Mouse (Mus musculus): Measurements from ENCODE around the gene Stk32b.

The Stk32b gene

GRCm38 (mm10) chr5:37659177-37659576 lies 57.8 kb downstream of the Stk32b start:
- no peak for DNase-seq

GRCm38 (mm10) chr5:37657741-37658140 lies 59.2 kb downstream of the Stk32b start:
- no peak for DNase-seq

DNA sequence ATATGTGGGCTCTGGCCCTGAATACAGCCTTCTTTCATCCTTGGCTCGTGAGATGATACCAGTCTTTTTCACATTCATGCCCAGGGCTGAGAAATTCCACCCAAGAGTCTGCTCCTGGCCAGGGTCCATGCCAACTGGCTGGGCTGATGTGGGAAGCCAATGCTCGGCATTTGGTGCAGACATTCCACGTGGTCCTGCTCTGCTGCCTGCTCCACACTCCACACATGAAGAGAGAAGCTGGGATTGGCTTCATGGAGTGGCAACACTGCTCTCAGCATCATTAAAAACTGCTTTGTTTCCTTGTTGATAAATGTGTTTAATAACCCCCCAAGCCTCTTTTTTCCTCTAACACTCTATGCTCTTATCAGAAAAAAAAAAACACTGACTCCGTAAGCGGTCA lies 61.8 kb downstream of the Stk32b start:
- DNase-seq = no peak

DNA sequence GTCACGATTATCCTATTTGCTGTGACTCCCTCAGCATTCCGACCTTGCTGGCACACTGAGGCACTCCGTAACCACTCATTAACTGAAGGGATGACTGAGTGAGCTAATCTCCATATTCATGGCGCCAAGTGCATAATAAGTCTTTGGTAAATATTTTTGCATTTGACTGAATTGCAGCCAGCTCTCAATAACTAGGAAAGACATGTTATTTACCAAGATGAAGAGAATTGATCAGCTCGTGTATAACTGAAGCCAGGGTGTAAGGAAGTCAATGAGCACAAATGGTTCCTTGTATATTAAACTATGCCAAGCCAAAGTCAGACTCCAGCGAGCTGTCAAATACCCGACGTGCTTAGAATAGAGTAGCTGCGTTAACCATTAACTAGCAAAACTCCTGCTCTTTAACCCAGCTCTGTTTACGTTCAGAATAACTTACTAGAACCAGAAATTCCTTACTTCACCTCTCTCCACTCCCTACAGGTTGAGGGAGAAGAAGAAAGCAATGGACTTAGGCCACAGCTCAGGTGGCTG lies 66.2 kb downstream of the Stk32b start:
- DNase-seq = peak; percentile 6

DNA sequence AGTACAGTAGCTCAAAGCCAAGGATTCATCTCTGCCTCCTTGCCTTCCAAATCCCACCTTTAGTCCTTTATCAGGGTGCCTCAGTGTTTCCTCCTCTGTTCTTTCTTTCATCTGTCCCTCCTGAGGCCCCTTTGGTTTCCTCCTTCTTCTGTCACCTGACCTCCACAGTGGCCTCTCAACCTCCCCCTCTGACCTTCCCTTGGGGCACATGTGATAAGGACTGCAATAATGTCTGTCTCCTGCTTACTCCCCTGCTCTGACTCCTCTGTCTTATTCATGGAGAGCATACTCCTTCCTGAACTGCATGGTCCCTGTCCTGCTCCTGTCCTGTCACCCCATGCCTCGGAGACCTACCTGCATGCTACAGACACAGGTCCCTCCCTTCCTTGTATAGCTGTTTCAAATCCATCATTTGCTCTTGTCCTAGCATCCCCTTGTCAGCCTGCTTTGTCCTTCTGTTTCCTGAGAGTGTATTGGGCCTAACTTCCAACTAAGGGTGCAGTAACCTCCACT lies 66.8 kb downstream of the Stk32b start:
- no peak for DNase-seq

GRCm38 (mm10) chr5:37644082-37644481 lies 72.9 kb downstream of the Stk32b start:
- DNase-seq = no peak

DNA sequence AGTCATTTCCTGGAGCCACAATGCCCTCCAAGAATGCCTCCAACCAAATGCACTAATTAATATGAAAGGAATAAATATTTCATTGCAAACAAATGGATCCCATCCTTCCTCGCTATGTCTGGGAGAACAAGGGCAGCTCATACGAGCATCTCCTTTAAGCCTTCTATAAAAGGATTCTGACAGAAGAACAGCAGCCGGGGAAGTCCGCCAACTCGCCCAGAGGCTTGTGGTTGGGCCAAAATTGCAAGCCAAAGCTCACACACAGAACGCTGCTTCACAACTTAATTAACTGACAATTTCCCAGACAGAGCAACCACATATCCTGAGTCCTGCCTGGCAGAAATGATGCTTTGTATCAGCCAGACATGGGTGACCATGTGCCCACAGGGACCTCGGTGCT lies 74.5 kb downstream of the Stk32b start:
- DNase-seq = no peak

DNA sequence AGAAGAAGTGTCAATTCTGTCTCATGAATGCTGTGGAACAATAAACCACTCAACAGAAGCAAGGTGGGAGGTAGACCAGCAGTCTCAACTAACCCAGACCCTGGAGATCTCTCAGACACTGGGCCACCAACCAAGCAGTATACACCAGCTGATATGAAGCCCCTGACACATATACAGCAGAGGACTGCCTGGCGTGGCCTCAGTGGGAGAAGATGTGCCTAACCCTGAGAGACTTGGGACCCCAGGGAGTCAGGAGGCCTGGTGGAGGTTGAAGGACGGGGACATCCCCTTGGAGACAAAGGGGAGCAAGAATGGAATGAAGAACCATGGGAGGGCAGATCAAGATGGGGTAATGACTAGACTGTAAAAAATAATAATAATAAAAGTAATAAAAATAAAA lies 82.2 kb downstream of the Stk32b start:
- no peak for DNase-seq

GRCm38 (mm10) chr5:37627437-37628163 lies 89.4 kb downstream of the Stk32b start:
- DNase-seq = no peak

- DNase-seq = no peak
Measured at GRCm38 (mm10) chr5:37611874-37612273, 105.1 kb downstream of the Stk32b start.

DNA sequence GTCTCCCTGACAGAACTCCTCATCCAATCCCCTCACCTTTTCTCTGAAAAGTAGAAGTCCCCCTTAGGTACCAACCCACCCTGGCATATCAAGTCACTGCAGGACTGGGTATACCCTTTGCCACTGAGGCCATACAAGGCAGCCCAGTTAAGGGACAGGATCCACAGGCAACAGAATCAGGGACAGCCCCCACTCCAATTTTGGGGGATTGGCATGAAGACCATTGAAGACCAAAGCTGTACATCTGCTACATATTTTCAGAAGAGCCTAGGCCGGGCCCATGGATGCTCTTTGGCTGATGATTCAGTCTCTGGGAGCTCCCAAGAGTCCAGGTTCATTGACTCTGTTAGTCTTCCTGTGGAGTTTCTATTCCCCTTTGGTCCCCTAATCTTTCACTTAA lies 117.4 kb downstream of the Stk32b start:
- no peak for DNase-seq

- DNase-seq = no peak
Measured at GRCm38 (mm10) chr5:37598271-37598670, 118.7 kb downstream of the Stk32b start.

DNA sequence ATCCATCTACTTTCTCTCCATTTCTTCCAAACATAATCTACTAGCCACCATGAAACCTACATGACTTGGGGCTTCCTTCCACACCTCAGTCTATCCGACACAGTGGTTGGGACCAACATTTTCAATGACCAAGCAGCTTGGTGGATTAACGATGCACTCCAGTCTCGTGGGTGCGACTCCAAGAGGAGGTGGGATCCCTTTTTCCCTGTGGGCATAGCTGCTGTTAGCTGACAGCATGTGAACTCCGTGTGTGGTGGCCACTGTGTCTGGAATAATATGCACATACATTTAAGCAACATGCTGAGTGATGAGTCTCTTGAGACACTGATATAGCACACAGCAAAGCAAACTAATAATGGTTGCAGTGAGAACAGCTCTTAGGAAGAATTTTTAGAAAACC lies 124.6 kb downstream of the Stk32b start:
- DNase-seq = no peak

- no peak for DNase-seq
Measured at GRCm38 (mm10) chr5:37587861-37588260, 129.1 kb downstream of the Stk32b start.

GRCm38 (mm10) chr5:37586071-37586470 lies 130.9 kb downstream of the Stk32b start:
- no peak for DNase-seq

DNA sequence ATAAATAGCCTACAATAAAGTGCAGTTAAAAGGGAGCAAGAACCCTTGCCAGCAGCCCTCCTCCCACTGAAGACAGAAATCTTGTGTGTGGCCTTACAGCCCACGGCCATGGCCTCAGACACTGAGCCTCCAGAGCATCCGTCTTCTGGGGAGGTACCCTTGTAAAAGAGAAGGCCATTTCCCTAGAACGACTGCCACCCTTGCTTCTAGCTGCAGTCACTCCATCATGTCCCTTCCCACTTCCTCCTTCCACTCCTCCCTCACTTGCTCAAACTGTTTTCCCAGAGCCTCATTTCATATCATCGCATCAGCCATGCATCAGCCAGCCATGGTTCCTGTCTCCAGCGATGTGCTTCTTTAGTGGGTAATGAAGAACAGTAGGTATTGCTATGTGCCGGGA lies 141.5 kb downstream of the Stk32b start:
- no peak for DNase-seq

- DNase-seq = no peak
Measured at GRCm38 (mm10) chr5:37557274-37557815, 159.6 kb downstream of the Stk32b start.

GRCm38 (mm10) chr5:37554231-37554630 lies 162.7 kb downstream of the Stk32b start:
- DNase-seq = no peak

GRCm38 (mm10) chr5:37551649-37552048 lies 165.3 kb downstream of the Stk32b start:
- no peak for DNase-seq

DNA sequence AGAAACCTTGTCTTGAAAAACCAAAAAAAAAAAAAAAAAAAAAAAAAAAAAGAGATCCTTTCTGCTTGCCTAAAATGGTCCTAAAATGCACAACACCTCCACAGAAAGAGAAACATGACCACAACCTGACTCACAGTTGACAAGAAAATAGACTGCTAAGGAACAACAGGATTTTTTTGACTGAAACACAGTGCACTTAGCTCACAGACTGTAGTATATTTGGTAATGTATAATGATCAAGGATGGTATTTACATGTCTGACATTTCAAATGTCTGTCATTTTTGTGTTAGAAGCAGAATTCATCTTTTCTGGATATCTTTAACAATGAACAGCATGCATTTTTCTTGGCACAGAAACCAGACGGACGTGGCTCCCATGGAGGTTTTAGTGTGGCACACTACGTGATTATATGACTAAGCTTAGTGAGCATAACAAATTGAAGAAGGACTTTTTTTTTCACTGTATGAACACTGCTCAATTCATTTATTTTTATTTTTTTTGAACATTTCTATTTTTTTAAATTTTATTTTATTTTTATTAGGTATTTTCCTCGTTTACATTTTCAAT lies 181.2 kb downstream of the Stk32b start:
- no peak for DNase-seq

- DNase-seq = no peak
Measured at GRCm38 (mm10) chr5:37535227-37535626, 181.7 kb downstream of the Stk32b start.

GRCm38 (mm10) chr5:37525363-37525762 lies 191.6 kb downstream of the Stk32b start:
- no peak for DNase-seq

GRCm38 (mm10) chr5:37520441-37520840 lies 196.5 kb downstream of the Stk32b start:
- peak; percentile 39 for DNase-seq

DNA sequence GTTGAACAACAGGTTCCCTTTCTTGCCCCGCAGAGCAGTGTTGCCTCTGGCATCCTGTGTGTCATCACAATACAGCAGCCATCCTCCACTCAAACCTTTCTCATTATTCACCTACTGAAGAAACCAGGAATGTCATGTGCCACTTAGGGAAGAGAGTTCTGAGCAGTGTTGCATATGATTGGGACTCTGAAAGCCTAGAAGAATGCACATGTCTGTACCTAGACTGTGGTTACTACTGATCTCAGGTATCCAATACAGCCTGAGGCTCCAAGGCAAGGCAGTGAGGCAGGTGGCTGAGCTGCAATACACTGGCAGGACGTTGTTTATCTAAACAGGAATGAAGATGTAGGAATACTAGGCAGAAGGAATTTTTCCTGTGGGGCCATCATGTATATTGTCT lies 204.5 kb downstream of the Stk32b start:
- DNase-seq = no peak

Data from lung, postnatal 36 days (tissue).